Mouse (Mus musculus) midbrain, embryonic 12.5 days (tissue): ENCODE data around the gene Mcu. TPM values are rescaled to one million over a fixed set of nuclear protein-coding genes. Genes with fewer than 3 reads are reported as not detected.
A peak's percentile ranks its signal among the peaks of the same experiment; 100 is the strongest.

Source experiments
- ATAC-seq: fragments of 200-750 bp; cut with Nextera tagmentation; 2 replicates; pipeline ENCODE4 v1.8.0; 2017; ENCODE audit warnings: low read depth, moderate TSS enrichment, moderate library complexity; ENCODE audit not compliant: low FRiP score
- H3K27ac ChIP-seq: fragments of 300-500 bp; sonication (generic); replicated peaks from 2 replicates; pipeline ENCODE4 v1.5.1; 2016; ENCODE audit warnings: mild to moderate bottlenecking
- H3K27me3 ChIP-seq: fragments of 300-500 bp; sonication (generic); 2 replicates; pipeline ENCODE4 v1.6.1; 2016; ENCODE audit warnings: mild to moderate bottlenecking
- H3K36me3 ChIP-seq: fragments of 300-500 bp; sonication (generic); 2 replicates; pipeline ENCODE4 v1.6.1; 2016
- H3K4me1 ChIP-seq: fragments of 300-500 bp; sonication (generic); 2 replicates; pipeline ENCODE4 v1.6.1; 2016
- H3K4me2 ChIP-seq: fragments of 300-500 bp; sonication (generic); replicated peaks from 2 replicates; pipeline ENCODE4 v1.6.1; 2016; ENCODE audit warnings: mild to moderate bottlenecking, moderate library complexity
- H3K4me3 ChIP-seq: fragments of 300-500 bp; sonication (generic); 2 replicates; pipeline ENCODE4 v1.5.1; 2016; ENCODE audit warnings: mild to moderate bottlenecking
- H3K9ac ChIP-seq: fragments of 300-500 bp; sonication (generic); replicated peaks from 2 replicates; pipeline ENCODE4 v1.6.1; 2016; ENCODE audit warnings: mild to moderate bottlenecking, moderate library complexity
- H3K9me3 ChIP-seq: fragments of 300-500 bp; sonication (generic); 2 replicates; pipeline ENCODE4 v1.6.1; 2016; ENCODE audit warnings: mild to moderate bottlenecking
- WGBS: fragments of 180-500 bp; shearing (Covaris S2); methylation state at CpG from one replicate; pipeline ENCODE4 v1.1.7; 2016; 5-methylcytosine and 5-hydroxymethylcytosine counted together
- polyA plus RNA-seq: library from polyadenylated mRNA; unstranded; fragments of >200 nt; fragmentation: Nextera tagmentation; extraction: Ambion mirVana; gene quantifications from 2 replicates; pipeline ENCODE4 v1.2.1, GENCODE M21; 2016

The Mcu gene
- polyA plus RNA-seq, 1 experiment from 2014 or later = 21.1 TPM

DNA sequence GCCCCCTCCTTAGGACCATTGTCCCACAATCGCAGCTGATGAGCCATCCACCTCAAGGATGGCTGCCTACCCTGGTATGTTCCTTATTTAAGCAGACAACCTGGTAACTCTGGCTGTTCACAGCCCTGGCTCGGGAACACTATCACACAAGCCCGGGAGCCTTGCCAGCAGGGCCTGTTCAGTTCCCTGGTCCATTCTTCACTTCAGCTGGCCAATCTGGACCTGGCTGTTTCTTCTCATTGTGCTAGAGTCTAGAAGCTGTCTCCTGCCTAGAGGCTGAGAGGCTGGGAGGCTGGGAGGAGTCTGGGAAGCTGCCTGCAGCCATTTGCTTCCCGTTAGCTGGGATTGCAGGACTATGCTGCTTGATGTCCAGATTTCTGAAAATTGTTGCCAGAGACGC lies 146.0 kb downstream of the Mcu start:
- no peak overlapping the region for H3K9ac ChIP-seq
- ATAC-seq = no peak
- 86% methylated on average over 5 of the region's 5 CpGs for WGBS
- no peak overlapping the region for H3K4me3 ChIP-seq
- no peaks in the 10 kb centered on the region for H3K27me3 ChIP-seq
- peaks cover 5% of the 10 kb centered on the region; the same call in 1 of the 2 replicates for H3K4me1 ChIP-seq
- no peaks in the 10 kb centered on the region for H3K9me3 ChIP-seq
- H3K4me2 ChIP-seq = no peak overlapping the region
- no peak overlapping the region for H3K27ac ChIP-seq
- H3K36me3 ChIP-seq = no peaks in the 10 kb centered on the region

DNA sequence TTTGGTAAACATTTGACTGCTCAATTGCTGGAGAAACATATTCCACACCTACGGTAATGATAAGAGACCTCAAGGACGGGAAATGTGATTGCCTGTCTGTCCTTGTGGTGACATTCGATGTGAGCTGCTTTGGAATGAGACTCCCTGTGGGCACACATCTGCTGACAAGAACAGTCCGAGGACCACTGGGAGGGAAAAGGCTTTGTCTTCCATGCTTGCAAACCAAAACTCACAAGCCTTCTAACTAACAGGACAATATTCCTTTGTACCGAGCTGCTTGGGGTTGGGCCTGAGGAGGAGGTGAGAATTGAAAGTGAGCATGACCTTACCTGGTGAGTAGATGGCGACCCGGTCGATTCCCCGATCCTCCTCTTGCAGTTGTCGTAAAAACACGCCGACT lies 149.2 kb downstream of the Mcu start:
- no peak overlapping the region for H3K4me2 ChIP-seq
- H3K27ac ChIP-seq = no peak overlapping the region
- ATAC-seq = no peak
- H3K9ac ChIP-seq = no peak overlapping the region
- peaks cover 5% of the 10 kb centered on the region; the same call in 1 of the 2 replicates for H3K4me1 ChIP-seq
- H3K36me3 ChIP-seq = no peaks in the 10 kb centered on the region
- 88% methylated on average over 12 of the region's 12 CpGs for WGBS
- no peaks in the 10 kb centered on the region for H3K27me3 ChIP-seq
- no peaks in the 10 kb centered on the region for H3K9me3 ChIP-seq
- H3K4me3 ChIP-seq = no peak overlapping the region

GRCm38 (mm10) chr10:59466626-59467025 lies 149.9 kb downstream of the Mcu start:
- H3K27me3 ChIP-seq = no peaks in the 10 kb centered on the region
- no peak overlapping the region for H3K9ac ChIP-seq
- no peaks in the 10 kb centered on the region for H3K36me3 ChIP-seq
- 85% methylated on average over 4 of the region's 4 CpGs for WGBS
- H3K4me1 ChIP-seq = peaks cover 5% of the 10 kb centered on the region; the same call in 1 of the 2 replicates
- H3K4me3 ChIP-seq = no peak overlapping the region
- H3K4me2 ChIP-seq = no peak overlapping the region
- ATAC-seq = no peak
- H3K9me3 ChIP-seq = no peaks in the 10 kb centered on the region
- H3K27ac ChIP-seq = no peak overlapping the region

- Histone ChIP-seq H3K4me3 (no peak overlapping the region), H3K36me3 (no peaks in the 10 kb centered on the region), H3K4me2 (no peak overlapping the region), H3K27ac (no peak overlapping the region), H3K4me1 (peaks cover 5% of the 10 kb centered on the region; the same call in 1 of the 2 replicates), H3K9ac (no peak overlapping the region), H3K27me3 (no peaks in the 10 kb centered on the region), H3K9me3 (no peaks in the 10 kb centered on the region)
- WGBS = 84% methylated on average over 3 of the region's 3 CpGs
- no peak for ATAC-seq
These were observed 150.9 kb downstream of the Mcu start for GRCm38 (mm10) chr10:59465546-59465945.

DNA sequence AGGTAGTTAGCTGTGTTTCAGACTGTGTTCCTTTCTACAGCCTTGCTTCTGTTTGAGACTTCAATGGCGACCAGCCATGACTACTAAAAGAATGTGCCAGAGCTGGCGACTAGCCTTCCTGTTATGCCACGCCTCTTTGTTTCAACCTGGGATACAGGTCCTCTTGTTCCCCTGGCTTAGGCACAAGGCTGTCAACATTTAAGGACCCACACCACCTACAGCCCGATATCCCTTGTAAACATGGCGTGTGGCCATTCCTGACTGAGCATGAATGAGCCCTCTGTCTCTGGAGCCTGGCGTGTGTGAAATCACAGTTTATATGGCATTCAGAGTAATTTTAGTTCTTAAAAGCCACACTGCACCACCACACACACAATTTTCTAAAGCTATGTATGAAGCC lies 154.2 kb downstream of the Mcu start:
- Histone ChIP-seq H3K9ac (no peak overlapping the region), H3K27ac (no peak overlapping the region), H3K4me3 (no peak overlapping the region), H3K4me1 (no peaks in the 10 kb centered on the region), H3K4me2 (no peak overlapping the region), H3K9me3 (no peaks in the 10 kb centered on the region), H3K27me3 (no peaks in the 10 kb centered on the region), H3K36me3 (no peaks in the 10 kb centered on the region)
- no peak for ATAC-seq
- 94% methylated on average over 6 of the region's 6 CpGs for WGBS

GRCm38 (mm10) chr10:59459767-59460166 lies 156.7 kb downstream of the Mcu start:
- H3K4me2 ChIP-seq = no peak overlapping the region

DNA sequence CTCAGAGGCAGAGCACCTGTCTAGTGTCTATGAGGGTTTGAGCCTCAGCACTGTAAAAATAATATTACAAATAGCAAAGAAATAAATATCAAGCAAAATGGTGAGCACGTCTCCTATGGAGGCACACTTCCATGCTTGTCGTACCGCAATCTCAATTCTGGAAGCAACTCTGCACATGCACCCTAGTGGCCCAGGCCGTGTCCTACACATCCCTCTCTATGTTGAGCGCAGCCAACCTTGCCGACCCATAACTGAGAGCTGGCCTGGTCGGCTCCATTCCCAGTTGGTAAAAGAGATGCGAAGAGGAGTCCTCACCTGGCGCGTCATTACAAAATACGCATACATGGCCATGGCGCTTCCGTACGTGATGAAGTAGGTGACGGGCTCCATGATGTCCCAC lies 161.9 kb downstream of the Mcu start:
- H3K4me1 ChIP-seq = 0 out of 2 replicates have a peak, but pooled peaks cover 2% of the 10 kb centered on the region
- no peaks in the 10 kb centered on the region for H3K9me3 ChIP-seq
- H3K27me3 ChIP-seq = no peaks in the 10 kb centered on the region
- no peak overlapping the region for H3K4me3 ChIP-seq
- H3K9ac ChIP-seq = no peak overlapping the region
- no peak for ATAC-seq
- H3K4me2 ChIP-seq = no peak overlapping the region
- no peak overlapping the region for H3K27ac ChIP-seq
- 96% methylated on average over 15 of the region's 15 CpGs for WGBS
- 0 out of 2 replicates have a peak, but pooled peaks cover 3% of the 10 kb centered on the region for H3K36me3 ChIP-seq

More at GRCm38 (mm10) chr10:59459767-59460166, 156.7 kb downstream of the Mcu start:
- ATAC-seq = no peak
- no peaks in the 10 kb centered on the region for H3K4me1 ChIP-seq
- H3K9ac ChIP-seq = no peak overlapping the region
- no peaks in the 10 kb centered on the region for H3K9me3 ChIP-seq
- no peak overlapping the region for H3K27ac ChIP-seq
- H3K4me3 ChIP-seq = no peak overlapping the region
- whole genome bisulfite sequencing = 88% methylated on average over 12 of the region's 12 CpGs
- H3K36me3 ChIP-seq = 0 out of 2 replicates have a peak, but pooled peaks cover 3% of the 10 kb centered on the region
- H3K27me3 ChIP-seq = no peaks in the 10 kb centered on the region

- 0 out of 2 replicates have a peak, but pooled peaks cover 2% of the 10 kb centered on the region for H3K4me1 ChIP-seq
- H3K4me2 ChIP-seq = no peak overlapping the region
- no peaks in the 10 kb centered on the region for H3K27me3 ChIP-seq
- H3K9ac ChIP-seq = no peak overlapping the region
- 53% methylated on average over 5 of the region's 5 CpGs for WGBS
- H3K27ac ChIP-seq = no peak overlapping the region
- no peaks in the 10 kb centered on the region for H3K9me3 ChIP-seq
- H3K36me3 ChIP-seq = 0 out of 2 replicates have a peak, but pooled peaks cover 3% of the 10 kb centered on the region
- no peak overlapping the region for H3K4me3 ChIP-seq
- peak; percentile 52 for ATAC-seq
These were observed 164.7 kb downstream of the Mcu start for GRCm38 (mm10) chr10:59451839-59452238.

DNA sequence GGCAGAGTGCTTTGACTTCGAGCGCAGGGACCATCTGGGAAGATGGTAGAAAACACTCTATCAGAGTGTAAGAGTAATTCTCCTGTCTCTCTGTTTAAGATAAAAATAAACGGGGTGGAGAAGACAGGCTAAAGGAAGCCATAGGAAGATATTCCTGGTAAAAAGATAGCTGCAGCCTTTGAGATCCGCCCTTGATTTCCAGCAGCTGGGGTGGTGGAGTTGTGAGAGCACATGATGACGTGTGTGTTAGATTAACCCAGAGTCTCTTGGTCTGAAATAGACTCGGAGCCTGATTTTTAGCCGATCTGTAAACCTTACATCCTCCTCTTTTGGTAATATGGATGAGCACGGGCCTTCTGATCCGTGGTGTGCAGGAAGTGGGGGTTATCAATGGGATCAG lies 168.9 kb downstream of the Mcu start:
- no peak for ATAC-seq
- Histone ChIP-seq H3K27me3 (no peaks in the 10 kb centered on the region), H3K4me3 (no peak overlapping the region), H3K9ac (no peak overlapping the region), H3K36me3 (no peaks in the 10 kb centered on the region), H3K9me3 (no peaks in the 10 kb centered on the region), H3K4me2 (no peak overlapping the region), H3K4me1 (peaks cover 7% of the 10 kb centered on the region; the same call in 1 of the 2 replicates), H3K27ac (no peak overlapping the region)
- 84% methylated on average over 9 of the region's 9 CpGs for WGBS

DNA sequence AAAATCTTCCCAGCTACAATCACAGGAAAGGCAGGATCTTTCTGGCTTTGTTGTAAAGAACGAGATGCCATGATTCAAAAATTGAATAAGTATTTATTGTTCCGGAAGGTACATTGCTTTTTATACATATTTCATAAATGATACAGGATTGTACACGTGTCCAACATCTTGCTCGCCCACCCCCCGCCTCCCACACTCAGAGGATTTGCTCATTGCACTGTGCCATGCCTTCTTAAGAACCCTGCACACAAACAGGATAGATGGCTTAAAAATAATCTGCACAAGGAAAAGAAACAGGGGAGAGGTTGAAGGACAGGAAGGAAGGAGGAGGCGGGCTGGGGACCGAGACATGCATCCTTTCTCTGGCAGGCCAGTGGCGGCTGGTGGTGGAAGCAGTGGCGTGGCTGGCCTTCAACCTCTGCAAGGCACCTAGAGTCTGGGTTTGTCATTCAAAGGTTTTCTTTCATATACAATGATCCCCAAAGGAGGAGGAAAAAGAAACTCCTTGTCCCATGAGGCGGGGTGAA lies 169.5 kb downstream of the Mcu start:
- Histone ChIP-seq H3K4me2 (no peak overlapping the region), H3K9ac (no peak overlapping the region), H3K9me3 (no peaks in the 10 kb centered on the region), H3K4me1 (peaks cover 7% of the 10 kb centered on the region; the same call in 1 of the 2 replicates), H3K27me3 (no peaks in the 10 kb centered on the region), H3K4me3 (no peak overlapping the region), H3K36me3 (no peaks in the 10 kb centered on the region), H3K27ac (no peak overlapping the region)
- 89% methylated on average over 10 of the region's 10 CpGs for WGBS
- ATAC-seq = no peak

DNA sequence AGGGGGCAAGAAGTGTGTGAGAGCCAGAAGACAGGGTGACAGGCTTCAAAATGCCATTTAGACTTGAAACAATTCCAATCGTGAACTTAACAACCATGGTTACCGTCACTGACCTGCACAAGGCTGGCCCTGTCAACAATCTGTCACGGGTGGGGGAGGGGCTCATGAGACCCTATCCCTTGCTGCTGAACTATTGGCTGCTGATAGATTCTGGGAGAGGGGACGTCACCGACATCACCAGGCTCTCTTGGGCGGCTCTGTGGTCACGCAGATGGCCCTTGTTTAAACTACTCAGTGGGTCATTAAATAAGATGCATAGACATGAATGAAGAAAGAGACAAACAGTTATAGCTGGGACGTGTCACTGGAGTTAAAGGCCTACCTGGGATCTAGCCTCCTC lies 171.9 kb downstream of the Mcu start:
- ATAC-seq = peak; percentile 56
- peaks cover 5% of the 10 kb centered on the region; the same call in 1 of the 2 replicates for H3K4me1 ChIP-seq
- H3K4me3 ChIP-seq = no peak overlapping the region
- no peak overlapping the region for H3K9ac ChIP-seq
- H3K4me2 ChIP-seq = no peak overlapping the region
- no peaks in the 10 kb centered on the region for H3K27me3 ChIP-seq
- 55% methylated on average over 8 of the region's 8 CpGs for WGBS
- H3K36me3 ChIP-seq = no peaks in the 10 kb centered on the region
- H3K27ac ChIP-seq = no peak overlapping the region
- H3K9me3 ChIP-seq = no peaks in the 10 kb centered on the region

GRCm38 (mm10) chr10:59444106-59444505 lies 172.4 kb downstream of the Mcu start:
- WGBS = 76% methylated on average over 3 of the region's 3 CpGs
- ATAC-seq = no peak
- no peak overlapping the region for H3K4me3 ChIP-seq
- no peaks in the 10 kb centered on the region for H3K9me3 ChIP-seq
- no peaks in the 10 kb centered on the region for H3K36me3 ChIP-seq
- H3K4me1 ChIP-seq = peaks cover 5% of the 10 kb centered on the region; the same call in 1 of the 2 replicates
- H3K9ac ChIP-seq = no peak overlapping the region
- no peak overlapping the region for H3K4me2 ChIP-seq
- H3K27ac ChIP-seq = no peak overlapping the region
- H3K27me3 ChIP-seq = no peaks in the 10 kb centered on the region

- peaks cover 5% of the 10 kb centered on the region; the same call in 1 of the 2 replicates for H3K4me1 ChIP-seq
- no peaks in the 10 kb centered on the region for H3K27me3 ChIP-seq
- no peak overlapping the region for H3K9ac ChIP-seq
- 75% methylated on average over 7 of the region's 7 CpGs for WGBS
- no peak for ATAC-seq
- H3K36me3 ChIP-seq = no peaks in the 10 kb centered on the region
- H3K9me3 ChIP-seq = no peaks in the 10 kb centered on the region
- no peak overlapping the region for H3K27ac ChIP-seq
- H3K4me2 ChIP-seq = no peak overlapping the region
- no peak overlapping the region for H3K4me3 ChIP-seq
These were observed 173.3 kb downstream of the Mcu start for GRCm38 (mm10) chr10:59443212-59443611.
